Mouse (Mus musculus) embryo, embryonic 11.5 days (tissue): ENCODE data around the gene Crebzf.

Experiments used
- DNase-seq: peaks from one replicate; pipeline ENCODE4 v3.0.0-alpha.2; 2012; ENCODE audit warnings: low read depth, low spot score

The Crebzf gene

GRCm38 (mm10) chr7:90476313-90477245 lies 34.0 kb downstream of the Crebzf start, which contains the start of gene Dlg2:
Gene Dlg2, plus strand, starts transcription at chr7:90476672.
- no peak for DNase-seq

- no peak for DNase-seq
Observed at GRCm38 (mm10) chr7:90482607-90483006, 40.1 kb downstream of the Crebzf start.
